Mouse (Mus musculus) embryo, embryonic 11.5 days (tissue): ENCODE results near the gene Cfap46.

ENCODE experiments used
- DNase-seq: peaks from one replicate; pipeline ENCODE4 v3.0.0-alpha.2; 2012; ENCODE audit warnings: low read depth, low spot score

The Cfap46 gene

DNA sequence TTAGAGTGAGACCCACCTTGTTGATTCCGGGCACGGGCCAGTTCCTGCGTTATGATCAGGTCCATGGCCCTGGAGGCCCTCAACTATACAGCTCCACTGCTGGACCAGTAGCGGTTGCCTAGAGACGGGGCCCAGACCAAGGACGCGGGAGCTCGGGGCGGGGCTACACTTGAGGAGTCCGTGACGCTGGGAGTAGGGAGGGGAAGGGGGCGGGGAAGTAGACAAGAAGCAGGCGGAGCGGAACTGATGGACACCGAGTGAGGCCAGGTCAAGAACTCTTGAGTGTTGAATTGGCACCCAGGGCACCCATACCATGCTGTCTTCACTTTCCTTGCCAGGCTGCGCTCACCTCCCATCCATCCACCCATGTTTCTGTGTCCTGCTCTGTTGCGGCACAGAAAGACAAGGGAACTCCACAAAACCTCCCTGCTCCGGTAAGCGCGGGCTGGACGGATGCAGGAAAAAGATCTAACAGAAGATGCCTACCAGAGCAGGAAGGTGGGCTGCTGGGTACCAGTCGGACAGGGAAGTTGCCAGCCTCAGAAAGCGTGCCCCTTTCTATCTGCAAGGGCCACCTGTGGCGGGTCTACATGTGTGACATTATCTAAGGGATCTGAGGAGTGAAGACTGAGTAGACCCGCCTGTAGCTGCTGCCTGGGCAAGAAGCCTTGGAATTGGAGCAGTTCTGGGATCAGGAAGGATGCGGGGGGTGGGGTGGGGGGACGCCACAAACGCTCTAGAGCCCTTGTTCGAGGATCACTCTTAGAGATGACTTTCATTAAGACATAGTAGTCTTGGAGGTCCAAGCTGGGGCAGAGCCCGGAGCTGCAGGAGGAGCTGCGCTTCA is at the start of gene Cfap46:
Cfap46 (minus strand) TSS at position 112 of the 847 bp plus-strand sequence.
- DNase-seq = peak; percentile 81

DNA sequence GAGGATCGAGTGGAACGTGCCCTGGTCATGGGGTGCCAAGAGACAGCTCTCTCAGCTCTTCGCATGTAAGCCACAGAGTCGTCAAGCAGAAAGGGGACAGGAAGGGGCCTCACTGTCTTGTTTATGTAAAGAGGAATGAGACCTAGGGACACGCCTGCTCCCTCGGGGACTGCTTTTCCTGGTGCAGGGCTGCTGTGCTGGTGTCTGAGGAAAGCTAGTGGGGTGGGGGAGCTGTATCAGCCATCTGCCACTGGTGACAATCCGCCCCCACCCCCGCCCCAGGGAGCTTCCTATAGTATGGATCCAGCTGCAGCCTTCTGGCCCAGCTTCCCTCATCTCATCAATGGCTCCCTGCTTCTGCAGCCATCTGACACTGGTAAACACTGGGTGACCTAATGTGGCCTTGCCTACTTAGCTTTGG is 47.7 kb upstream of the Cfap46 start:
- DNase-seq = no peak

DNA sequence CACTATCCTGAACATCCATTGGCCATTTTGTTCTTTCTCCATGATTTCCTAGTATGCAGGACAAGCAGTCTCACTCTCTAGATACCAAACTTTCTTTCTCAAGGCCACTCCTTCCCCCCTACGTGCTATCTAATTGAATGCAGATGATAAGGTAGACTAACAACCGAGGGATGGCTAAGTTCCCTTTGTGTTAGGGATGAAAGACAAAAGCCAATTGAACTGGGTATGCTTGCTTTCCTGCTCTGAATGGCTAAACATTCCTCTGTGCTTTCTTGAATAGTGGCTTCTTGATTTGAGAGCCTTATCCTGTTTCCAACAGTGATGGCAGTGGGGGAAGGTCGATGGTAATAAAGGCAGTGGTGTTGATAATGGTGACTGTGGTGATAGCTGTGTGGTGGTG is 43.5 kb upstream of the Cfap46 start:
- no peak for DNase-seq

DNA sequence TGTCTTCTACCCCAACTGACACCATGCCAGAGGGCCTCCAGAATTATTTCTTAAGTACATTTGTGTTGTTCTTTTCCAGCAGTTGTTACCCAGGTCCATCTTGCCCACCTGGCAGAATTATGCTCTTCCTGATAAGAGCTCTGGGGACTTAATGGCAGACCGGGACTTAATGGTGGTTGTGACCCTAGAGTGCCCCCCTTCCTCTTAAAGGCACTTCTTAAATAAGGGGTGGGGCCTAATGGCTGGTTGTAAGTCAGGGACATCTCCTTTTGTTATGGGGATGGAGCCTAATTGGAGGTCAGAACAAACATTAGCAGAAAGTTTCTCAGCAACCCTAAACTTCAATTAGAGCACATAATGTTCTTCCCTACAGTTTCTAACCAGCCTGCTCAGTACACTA is 42.0 kb upstream of the Cfap46 start:
- no peak for DNase-seq

DNA sequence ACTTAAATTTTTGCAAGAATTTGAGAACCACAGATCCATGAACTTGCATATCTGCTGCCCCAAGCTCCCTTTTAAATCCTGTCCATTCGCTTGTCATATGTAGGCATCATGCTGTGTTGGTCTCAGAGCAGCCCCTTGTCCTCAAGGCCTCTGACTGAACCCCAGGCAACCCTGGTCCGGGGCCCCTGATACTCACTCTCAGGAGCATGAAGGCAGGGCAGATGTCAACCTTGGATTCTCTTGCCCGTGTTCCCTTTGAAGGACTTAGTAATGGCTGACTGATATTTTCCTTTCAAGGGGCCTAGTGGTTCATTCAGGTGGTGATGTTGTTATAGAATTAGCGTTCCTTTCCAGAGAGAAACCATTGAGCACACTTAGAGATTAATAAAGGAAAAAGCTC is 40.4 kb upstream of the Cfap46 start:
- DNase-seq = no peak

DNA sequence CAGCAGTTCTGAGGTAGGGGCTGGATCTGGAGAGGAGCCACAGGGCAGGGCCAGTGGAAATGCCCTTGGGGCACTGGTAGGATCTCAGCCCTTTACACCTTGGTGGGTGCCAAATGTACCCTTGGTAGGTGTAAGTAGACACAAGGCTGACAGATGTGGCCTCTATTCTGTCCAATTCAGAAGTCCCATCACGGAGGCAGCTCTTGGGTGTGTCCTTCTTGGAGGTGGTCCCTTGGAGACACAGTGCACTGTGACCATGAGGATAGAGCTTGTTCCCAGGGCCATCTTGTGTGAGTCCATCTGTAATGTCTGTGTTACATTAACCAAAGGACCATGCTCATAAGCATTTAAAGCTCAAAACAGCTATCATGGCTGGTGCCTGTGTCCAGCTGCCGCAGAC is 37.6 kb upstream of the Cfap46 start:
- DNase-seq = no peak

DNA sequence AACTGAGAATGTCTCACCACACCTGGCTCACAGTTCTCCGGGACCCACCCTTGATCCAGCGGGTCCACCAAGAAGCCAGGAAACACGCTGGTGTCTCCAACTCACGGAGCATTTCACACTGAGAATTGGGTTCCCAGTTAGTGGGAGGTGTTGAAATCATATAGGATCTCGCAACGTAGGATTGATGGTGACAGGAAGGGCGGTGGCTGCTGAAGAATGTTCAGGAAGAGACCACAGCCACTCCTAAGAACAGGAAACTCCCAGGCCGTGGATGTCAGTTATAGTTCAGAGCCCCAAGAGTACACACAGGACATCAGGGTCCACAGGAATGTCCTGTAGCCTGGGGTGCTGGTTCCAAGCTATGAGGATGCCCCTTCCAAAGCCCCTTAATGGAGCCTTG is 34.2 kb upstream of the Cfap46 start:
- no peak for DNase-seq

DNA sequence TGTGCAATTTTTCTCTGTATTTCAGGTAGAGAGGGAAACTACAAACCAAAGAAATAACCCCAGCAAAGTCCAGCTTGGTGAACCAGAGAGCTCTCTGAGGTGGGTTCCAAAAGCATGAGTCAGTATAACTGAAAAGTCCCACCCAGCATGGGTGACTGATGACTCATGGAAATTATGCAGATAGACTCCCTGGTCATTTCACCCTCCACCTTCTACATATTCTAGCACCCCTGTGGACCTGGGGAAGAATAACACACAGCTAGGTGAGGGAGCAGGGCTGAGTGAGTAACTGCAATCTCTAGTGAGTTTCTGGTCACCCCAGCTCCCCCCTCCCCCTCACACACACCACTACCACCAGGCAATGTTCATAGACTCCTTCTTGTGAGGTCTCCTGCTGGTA is 28.2 kb upstream of the Cfap46 start:
- DNase-seq = no peak

DNA sequence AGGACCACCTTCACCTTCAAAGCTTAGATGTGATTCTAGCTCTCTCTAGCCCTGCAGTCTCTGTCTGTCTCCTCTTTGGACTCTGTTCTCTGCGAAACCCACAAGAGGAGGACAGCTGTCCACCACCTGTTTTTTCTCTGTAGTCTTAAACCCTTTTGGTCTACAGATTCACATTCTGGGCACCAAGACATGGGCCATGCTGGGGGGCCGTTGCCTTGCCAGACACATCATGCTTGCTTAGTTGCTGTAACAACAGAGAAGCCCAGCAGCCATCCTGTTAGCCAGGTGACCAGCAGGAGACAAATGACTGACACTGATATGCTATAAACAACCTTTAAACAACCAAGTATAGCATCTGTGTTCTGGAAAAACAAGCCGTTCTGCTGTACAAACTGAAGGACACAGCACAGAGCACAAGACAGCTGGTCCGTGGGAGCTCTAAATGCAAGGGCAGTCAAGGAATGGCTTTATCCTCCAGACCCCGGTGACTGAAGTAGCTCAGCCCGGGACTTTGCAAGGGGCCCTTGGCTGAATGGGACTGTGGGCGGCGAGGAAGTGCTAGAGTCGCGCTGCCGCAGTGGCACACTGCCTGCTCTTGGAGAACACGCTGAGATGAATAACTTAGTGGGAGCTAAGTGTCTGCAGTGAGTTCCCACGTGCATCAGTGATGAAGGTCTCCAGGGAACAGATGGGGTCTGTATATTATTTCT is 22.9 kb upstream of the Cfap46 start:
- DNase-seq = no peak

DNA sequence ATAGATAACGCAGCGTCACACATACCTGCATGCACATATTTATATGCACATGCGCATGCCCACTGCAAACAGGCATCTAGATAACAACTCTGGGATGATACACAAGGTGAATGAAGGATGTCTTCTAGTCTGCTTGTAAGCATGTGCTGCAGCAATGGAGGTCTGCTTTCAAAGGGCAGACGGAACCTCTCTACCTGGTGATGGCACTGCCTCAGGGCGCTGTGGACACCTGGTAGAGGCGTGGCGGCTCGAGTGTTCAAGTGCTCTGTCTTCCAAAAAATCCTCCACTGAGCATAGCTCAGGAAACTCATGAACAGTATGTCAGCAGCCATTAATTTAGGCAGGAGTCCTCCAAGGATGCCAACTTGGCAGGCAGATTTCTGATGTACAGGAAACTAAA is 22.2 kb upstream of the Cfap46 start:
- no peak for DNase-seq

DNA sequence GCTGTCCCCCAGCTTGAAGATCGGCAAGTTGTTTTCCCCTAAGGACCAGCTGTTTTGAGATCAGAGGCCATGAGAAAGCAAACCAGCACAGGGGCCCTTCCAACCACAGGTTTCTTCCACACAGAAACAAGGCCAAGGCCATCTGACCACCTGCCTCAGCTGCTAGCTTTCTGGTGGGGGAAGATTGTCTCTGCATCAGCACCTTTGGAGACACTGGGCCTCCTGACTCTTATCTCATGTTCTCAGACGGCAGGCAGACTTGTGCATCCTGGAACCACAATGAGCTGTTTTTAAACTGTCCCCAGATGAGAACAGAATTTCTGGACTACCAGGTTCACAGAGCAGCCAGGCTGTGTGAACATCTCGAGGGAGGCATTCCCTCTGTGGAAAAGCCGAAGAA is 21.5 kb upstream of the Cfap46 start:
- DNase-seq = no peak

DNA sequence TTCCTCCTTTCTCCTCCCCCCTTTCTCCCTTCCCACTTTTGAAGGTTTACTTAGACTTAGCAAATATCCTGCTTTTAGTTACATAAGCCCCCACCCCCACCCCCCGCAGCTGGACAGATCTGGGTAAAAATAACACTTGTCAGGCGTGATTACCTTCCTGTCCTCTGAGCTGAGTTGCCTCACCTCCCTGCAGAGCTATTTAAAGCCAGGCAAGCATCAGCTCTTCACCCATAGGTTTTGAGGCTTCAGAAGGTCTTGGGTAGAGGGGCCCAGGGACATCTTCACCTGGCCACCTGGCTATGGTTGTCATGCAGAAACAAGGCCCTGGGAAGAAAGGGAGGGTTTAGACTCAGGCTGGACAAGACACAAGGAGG is 20.2 kb upstream of the Cfap46 start:
- no peak for DNase-seq

DNA sequence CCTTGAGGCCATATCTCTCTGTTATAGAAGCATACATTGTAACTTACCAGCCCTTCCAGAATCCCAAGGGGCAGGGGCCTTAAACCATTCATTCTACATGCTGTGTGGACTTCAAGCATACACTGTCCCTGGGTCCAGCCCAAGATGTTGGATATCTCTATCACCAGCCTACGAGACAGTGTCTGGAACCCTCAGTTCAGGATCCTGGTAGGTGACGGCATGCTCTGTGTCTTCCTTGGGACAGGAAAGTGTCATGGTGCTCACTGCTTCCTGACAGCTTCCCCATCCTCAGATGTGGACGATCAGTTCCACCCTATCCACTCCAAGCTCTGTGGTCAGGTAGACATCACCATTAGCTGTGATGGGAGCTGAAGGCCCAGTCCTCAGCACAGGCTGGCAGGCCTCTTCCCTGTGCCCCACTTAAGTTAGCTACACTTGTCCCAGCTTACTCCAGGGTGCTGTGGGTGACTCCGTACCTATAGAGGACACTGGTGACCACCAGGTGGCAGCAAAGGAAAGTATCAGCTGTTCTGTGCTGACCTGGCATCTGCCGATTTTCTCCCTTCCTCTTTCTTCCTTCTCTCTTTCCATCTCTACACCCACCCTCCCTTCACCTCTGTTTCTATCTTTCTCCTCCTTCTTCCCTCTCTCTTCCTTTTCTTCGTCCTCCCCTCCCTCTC is 19.7 kb upstream of the Cfap46 start:
- peak; percentile 75 for DNase-seq

DNA sequence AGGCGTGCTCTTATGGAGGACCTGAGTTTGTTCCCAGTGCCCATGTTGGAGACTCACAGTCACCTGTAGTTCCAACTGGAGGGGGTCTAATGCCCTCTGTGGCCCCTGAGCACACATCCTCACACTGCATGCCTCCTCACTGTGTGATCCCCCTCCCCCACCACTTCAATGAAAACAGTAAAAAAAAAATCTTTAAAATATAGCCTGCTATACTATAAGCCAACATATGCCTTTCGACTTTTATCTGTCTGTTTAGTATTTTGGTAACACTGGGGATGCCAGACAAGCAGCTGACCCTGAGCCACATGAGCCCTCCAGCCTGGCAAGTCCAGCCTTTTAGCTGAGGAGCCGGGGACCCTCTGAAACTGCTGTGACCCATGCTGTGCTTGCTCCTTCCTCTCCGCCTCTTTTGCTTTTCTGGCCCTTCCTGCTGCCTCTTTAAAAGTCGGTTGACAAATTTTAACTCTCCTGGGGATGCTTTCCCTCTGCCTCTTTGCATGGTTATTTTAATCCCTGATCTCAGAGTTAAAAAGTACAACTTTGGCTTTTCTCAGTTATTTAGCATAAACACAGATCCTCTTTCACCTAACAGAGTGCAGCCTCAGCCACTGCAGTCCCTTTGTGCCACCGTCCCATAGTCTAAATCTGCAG is 18.2 kb upstream of the Cfap46 start:
- no peak for DNase-seq

DNA sequence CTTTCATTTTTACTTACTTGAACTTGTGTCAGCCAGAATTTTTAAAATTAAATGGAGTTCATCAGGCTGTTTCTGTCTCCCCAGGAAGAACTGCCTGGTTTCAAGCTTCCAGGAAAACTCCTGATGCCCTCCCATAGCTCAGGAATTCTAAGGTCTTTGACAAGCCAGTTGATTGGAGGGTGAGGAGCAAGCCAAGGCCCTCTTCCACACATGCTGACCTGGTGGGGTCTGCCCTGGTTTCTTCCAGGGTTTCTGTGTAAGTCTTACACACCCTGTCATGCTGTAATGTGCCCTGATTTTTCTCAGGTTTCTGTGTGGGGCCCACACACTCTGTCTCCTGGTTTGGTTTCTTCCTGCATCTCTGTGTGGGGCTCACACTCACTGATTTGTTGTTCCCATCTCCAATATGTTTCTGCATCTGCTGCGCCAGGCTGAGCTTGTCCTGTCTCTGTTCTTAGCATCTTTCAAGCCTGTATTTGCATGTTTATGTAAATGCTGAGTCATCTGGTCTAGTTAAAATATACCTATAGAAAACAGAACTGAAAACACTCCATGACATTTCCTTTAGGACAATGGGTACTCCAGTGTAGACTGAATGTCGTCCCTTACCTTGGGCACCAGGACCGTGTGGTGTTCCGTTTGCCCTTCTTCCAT is 9.2 kb upstream of the Cfap46 start:
- no peak for DNase-seq

DNA sequence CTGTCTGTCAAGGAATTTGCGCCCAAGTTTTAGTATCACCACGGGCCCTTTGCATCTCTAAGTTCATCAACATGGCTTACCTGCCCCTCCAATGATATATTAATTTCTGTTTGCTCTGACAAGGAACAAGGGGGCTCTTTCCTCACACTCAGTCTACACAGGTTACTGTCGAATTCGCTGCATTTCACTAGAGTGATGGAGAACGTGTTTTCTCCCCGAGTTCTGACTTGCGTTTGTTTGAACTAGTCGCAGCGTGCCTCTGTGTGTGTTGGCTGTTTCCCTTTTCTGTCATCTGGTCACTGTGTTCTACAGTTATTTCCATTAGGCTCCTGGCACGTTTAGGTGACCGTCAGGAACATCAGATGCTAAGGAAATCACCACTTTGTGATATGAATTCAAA is 8.6 kb upstream of the Cfap46 start:
- DNase-seq = no peak

DNA sequence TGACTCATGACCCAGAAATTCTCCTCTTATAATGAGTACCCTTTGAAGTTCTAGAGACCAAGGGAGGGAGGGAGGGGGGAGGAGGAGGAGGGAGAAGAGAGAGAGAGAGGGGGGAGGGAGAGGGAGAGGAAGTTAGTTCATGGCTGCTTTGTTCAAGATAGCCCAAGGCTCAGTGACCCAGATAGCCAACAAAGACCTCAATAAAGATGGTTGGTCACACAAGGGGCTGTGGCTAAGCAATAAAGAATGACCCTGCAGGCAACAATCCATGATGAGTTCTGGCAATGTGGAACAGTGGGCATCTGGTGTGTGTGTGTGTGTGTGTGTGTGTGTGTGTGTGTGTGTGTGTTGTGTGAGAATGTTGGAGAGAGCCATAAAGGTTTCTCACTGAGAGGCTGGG is 1.7 kb upstream of the Cfap46 start:
- no peak for DNase-seq

DNA sequence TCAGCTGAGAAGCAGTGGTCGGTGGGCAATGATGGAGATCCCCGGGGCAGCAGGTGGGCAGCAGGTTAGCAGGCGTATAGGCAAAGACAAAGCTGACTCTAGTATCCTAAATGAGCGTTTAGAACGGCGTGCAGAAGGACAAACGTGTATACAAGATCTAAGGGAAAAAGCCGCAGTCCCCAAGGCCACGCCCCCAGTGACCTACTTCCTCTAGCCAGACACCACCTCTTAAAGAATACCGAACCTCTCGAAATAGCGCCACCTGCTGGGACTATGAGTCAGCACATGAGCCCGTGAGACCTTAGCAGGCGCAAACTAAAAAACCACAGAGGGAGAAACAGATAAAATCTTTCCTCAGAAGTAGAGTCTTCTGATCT is 924 bp upstream of the Cfap46 start:
- peak; percentile 92 for DNase-seq

DNA sequence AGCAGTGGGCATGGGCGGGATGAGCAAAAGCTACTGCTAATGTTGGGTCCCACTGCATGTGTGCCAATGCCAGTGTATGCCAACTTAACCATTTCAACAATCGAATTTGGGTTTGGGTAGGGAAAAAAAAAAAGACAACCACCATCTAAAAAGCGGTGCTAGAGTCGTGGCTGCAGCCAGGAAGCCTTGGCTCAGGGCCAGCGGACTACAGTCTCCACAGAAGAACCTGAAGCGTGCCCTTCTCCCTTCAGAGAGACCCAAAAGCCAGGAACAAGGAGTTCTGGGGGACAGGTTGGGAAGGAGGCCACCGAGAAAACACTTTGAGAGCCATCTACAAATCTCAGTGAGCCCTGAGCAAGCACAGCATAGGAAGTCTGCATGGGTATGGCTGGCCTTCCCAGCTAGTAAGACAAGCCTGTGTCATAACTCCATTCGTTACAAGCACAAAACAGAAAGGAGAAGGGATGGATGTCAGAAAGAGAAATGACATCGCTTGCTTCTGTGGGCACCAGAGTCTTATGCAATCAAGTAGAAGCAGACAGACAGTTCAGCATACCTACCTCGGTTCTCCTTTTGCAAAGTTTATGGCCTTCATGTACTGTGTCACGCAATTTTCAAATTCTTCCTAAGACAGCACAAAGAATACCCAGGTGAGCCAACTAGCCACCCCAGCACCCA is 1.6 kb downstream of the Cfap46 start:
- no peak for DNase-seq

DNA sequence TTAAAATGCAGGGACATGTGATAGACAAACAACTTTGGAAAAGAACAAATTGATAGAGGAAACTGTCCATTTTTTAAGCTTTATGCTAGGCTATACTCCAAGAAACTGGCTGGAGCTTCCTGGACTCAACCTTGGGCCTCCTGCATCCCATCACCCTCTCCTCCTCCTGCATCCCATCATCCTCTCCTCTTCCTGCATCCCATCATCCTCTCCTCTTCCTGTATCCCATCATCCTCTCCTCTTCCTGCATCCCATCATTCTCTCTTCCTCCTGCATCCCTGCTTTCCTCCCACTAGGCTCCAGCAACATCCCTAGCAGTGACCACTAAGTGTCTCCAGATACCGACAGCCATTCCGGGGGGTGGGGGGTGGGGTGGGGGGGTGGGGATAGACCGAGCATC is 7.2 kb downstream of the Cfap46 start:
- DNase-seq = no peak

DNA sequence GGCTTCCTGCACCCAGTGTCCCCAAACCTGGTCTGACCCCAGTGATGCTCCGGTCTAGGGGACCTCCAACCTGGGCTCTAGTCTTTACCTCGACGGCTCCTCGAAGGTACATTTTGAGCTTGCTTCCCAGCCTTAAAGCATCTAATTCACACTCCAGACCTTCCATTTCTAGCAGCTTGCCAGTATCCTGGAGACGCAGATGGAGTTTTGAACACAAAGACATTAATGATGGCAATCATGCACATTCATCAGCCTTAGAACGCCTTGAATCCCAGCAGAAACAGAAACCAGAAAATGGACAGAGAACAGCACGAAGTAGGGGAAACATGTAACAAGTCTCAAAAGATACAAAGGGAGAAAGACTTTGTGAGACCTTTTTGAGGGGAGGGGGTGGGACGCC is 16.7 kb downstream of the Cfap46 start:
- DNase-seq = no peak
